Mouse (Mus musculus) adrenal gland, adult 2 months (tissue): ENCODE measurements at regions not wholly inside any gene's neighbourhood (a gene's known extent, or its start where the extent isn't known, plus 50 kb on each side); places are given as distances from the start of the nearest gene placed in this dataset.

ENCODE experiments used
- DNase-seq: peaks from one replicate; pipeline ENCODE4 v3.0.0; 2021

- DNase-seq: no peak
Observed at GRCm38 (mm10) chr17:81185685-81186084, 120.8 kb upstream of the Thumpd2 start.

- no peak for DNase-seq
Observed at GRCm38 (mm10) chr17:81180813-81181424, 116.0 kb upstream of the Thumpd2 start.

GRCm38 (mm10) chr17:81176306-81176705, 111.4 kb upstream of the Thumpd2 start:
- no peak for DNase-seq

GRCm38 (mm10) chr17:81175877-81176276, 111.0 kb upstream of the Thumpd2 start:
- no peak for DNase-seq

GRCm38 (mm10) chr17:81172943-81173342, 108.1 kb upstream of the Thumpd2 start:
- no peak for DNase-seq

- no peak for DNase-seq
Observed at GRCm38 (mm10) chr17:81169118-81169517, 104.2 kb upstream of the Thumpd2 start.

GRCm38 (mm10) chr17:81150730-81151129, 85.8 kb upstream of the Thumpd2 start:
- DNase-seq: no peak

GRCm38 (mm10) chr17:81134702-81135101, 69.8 kb upstream of the Thumpd2 start:
- no peak for DNase-seq

GRCm38 (mm10) chr17:81133227-81133626, 68.3 kb upstream of the Thumpd2 start:
- DNase-seq: no peak
